Mouse (Mus musculus) bone marrow macrophage, adult 2 months (primary cell): ENCODE data around the gene Rnf19b.

Experiments used
- CTCF ChIP-seq: IDR thresholded peaks from 2 replicates; pipeline ENCODE4 v1.5.1; 2012; ENCODE audit warnings: low read depth, mild to moderate bottlenecking, low read length, moderate library complexity
- POLR2A ChIP-seq: IDR thresholded peaks from 2 replicates; pipeline ENCODE4 v1.6.1; 2012; ENCODE audit warnings: mild to moderate bottlenecking, low read depth, low read length, borderline replicate concordance

- TF ChIP-seq CTCF (no peak), POLR2A (no peak)
Observed at GRCm38 (mm10) chr4:129030746-129031145, 27.3 kb upstream of the Rnf19b start.
